Mouse (Mus musculus): Measurements from ENCODE around the gene Grk1. TPM values are rescaled to one million over a fixed set of nuclear protein-coding genes. Genes with fewer than 3 reads are reported as not detected.

The Grk1 gene
- total RNA-seq, 2 experiments from 2014 or later, result 0.07 TPM; not detected in 1

GRCm38 (mm10) chr8:13428156-13428555, 23.3 kb downstream of the Grk1 start:
- DNase-seq (ENCODE audit: low spot score in 2 of 2), result no peak

- peak in 1 of 2 experiments; percentile 33 for DNase-seq (ENCODE audit: low spot score in 2 of 2)
Measured at GRCm38 (mm10) chr8:13430412-13430811, 25.5 kb downstream of the Grk1 start.

GRCm38 (mm10) chr8:13430866-13431265, 26.0 kb downstream of the Grk1 start:
- no peak for DNase-seq (ENCODE audit: low spot score in 2 of 2)

- DNase-seq (ENCODE audit: low spot score in 2 of 2), result no peak
Measured at GRCm38 (mm10) chr8:13433130-13433529, 28.2 kb downstream of the Grk1 start.

GRCm38 (mm10) chr8:13434889-13435288, 30.0 kb downstream of the Grk1 start, which contains the start of gene Tmem255b:
Gene Tmem255b, plus strand, starts transcription at chr8:13435189.
- no peak for DNase-seq (ENCODE audit: low spot score in 2 of 2)

GRCm38 (mm10) chr8:13436052-13436451, 31.2 kb downstream of the Grk1 start:
- DNase-seq (ENCODE audit: low spot score in 2 of 2), result no peak

- DNase-seq (ENCODE audit: low spot score in 2 of 2), result no peak
Measured at GRCm38 (mm10) chr8:13437531-13437930, 32.6 kb downstream of the Grk1 start.

GRCm38 (mm10) chr8:13442152-13442551, 37.3 kb downstream of the Grk1 start:
- no peak for DNase-seq (ENCODE audit: low spot score in 2 of 2)

GRCm38 (mm10) chr8:13446456-13446855, 41.6 kb downstream of the Grk1 start:
- no peak for DNase-seq (ENCODE audit: low spot score in 2 of 2)

GRCm38 (mm10) chr8:13448145-13448544, 43.3 kb downstream of the Grk1 start:
- no peak for DNase-seq (ENCODE audit: low spot score in 2 of 2)

GRCm38 (mm10) chr8:13451747-13452277, 46.9 kb downstream of the Grk1 start:
- DNase-seq (ENCODE audit: low spot score in 2 of 2), result no peak

GRCm38 (mm10) chr8:13454341-13455113, 49.6 kb downstream of the Grk1 start:
- peak; percentile 39 to 50 for DNase-seq (ENCODE audit: low spot score in 2 of 2)

- peak; percentile 40 to 54 for DNase-seq (ENCODE audit: low spot score in 2 of 2)
Measured at GRCm38 (mm10) chr8:13455295-13455694, 50.4 kb downstream of the Grk1 start.

- DNase-seq (ENCODE audit: low spot score in 2 of 2), result no peak
Measured at GRCm38 (mm10) chr8:13459431-13459830, 54.5 kb downstream of the Grk1 start.

GRCm38 (mm10) chr8:13461085-13461765, 56.3 kb downstream of the Grk1 start:
- no peak for DNase-seq (ENCODE audit: low spot score in 2 of 2)

GRCm38 (mm10) chr8:13461843-13462242, 57.0 kb downstream of the Grk1 start:
- DNase-seq (ENCODE audit: low spot score in 2 of 2), result peak; percentile 85

- DNase-seq (ENCODE audit: low spot score in 2 of 2), result peak in 1 of 2 experiments; percentile 48
Measured at GRCm38 (mm10) chr8:13462392-13462791, 57.5 kb downstream of the Grk1 start.

GRCm38 (mm10) chr8:13465324-13465723, 60.4 kb downstream of the Grk1 start:
- no peak for DNase-seq (ENCODE audit: low spot score in 2 of 2)

- DNase-seq (ENCODE audit: low spot score in 2 of 2), result peak in 1 of 2 experiments; percentile 55
Measured at GRCm38 (mm10) chr8:13466989-13467388, 62.1 kb downstream of the Grk1 start.

- no peak for DNase-seq (ENCODE audit: low spot score in 2 of 2)
Measured at GRCm38 (mm10) chr8:13468737-13469136, 63.9 kb downstream of the Grk1 start.

- no peak for DNase-seq (ENCODE audit: low spot score in 2 of 2)
Measured at GRCm38 (mm10) chr8:13471484-13471883, 66.6 kb downstream of the Grk1 start.

Measured in layer of hippocampus, postnatal 10 days (tissue).